Comparison of ENCODE assay signal across 21 mouse cellular contexts in genomic region chr5:31071059-31071458, GRCm38 (mm10). TPM values are rescaled to one million over a fixed set of nuclear protein-coding genes. Genes with fewer than 3 reads are reported as not detected.
"Had no signal": no experiment of that assay in that cellular context is flagged by ENCODE, and none has a peak within 500 bp of the region (broad histone marks: within the 10 kb centered on the region; RNA-seq: fewer than 3 reads in every experiment).

No protein-coding gene starts in this region.

- DNase-seq: cerebellum, adult 8-10 months; cerebellum, adult 9-10 months; cerebellum, adult 9-11 months; cerebellum, postnatal 10 days; cerebellum, postnatal 14 days; cerebellum, postnatal 25 days; cerebellum, postnatal 36 days; embryo, embryonic 11 days; forebrain, postnatal 0 days; gastrocnemius, adult 2 months; gastrocnemius, postnatal 10 days; gastrocnemius, postnatal 14 days; gastrocnemius, postnatal 25 days; gastrocnemius, postnatal 36 days; heart, adult 2 months had no signal

RNA-seq across cellular contexts. Expression of gene Dnajc5g, which starts 35.0 kb away (rescaled TPM):
- total RNA-seq: common myeloid progenitor, adult 5-6 weeks; forebrain, postnatal 0 days; gastrocnemius, adult 18-20 months; gastrocnemius, adult 2 months; gastrocnemius, adult 8-10 months; gastrocnemius, postnatal 10 days; gastrocnemius, postnatal 14 days; gastrocnemius, postnatal 25 days; gastrocnemius, postnatal 36 days; gastrocnemius, postnatal 4 days; granulocyte monocyte progenitor cell, adult 5-6 weeks; heart, adult 2 months; heart, adult 8-10 months had no signal

RNA-seq across cellular contexts. Expression of gene Slc30a3, which starts 37.0 kb away (rescaled TPM):
- total RNA-seq: common myeloid progenitor, adult 5-6 weeks; gastrocnemius, adult 2 months; gastrocnemius, postnatal 36 days; gastrocnemius, postnatal 4 days; granulocyte monocyte progenitor cell, adult 5-6 weeks had no signal
